Mouse (Mus musculus) kidney, embryonic 15.5 days (tissue): ENCODE data around the gene Epha1. TPM values are rescaled to one million over a fixed set of nuclear protein-coding genes. Genes with fewer than 3 reads are reported as not detected.

Source experiments
- polyA plus RNA-seq: library from polyadenylated mRNA; unstranded; fragments of >200 nt; fragmentation: Nextera tagmentation; extraction: Ambion mirVana; gene quantifications from 2 replicates; pipeline ENCODE4 v1.2.1, GENCODE M21; 2015

Gene Epha1
- polyA plus RNA-seq, 1 experiment from 2014 or later, result 7.5 TPM

Other genes with a start within 250 kb of the Epha1 start
- gene Tas2r139, start 232.3 kb downstream of the Epha1 start, polyA plus RNA-seq, result not detected in 2 replicates
- not detected in 2 replicates for gene Tas2r144, start 157.9 kb downstream of the Epha1 start, polyA plus RNA-seq
- gene Gstk1, start 127.3 kb downstream of the Epha1 start, polyA plus RNA-seq, result 31.0 and 33.4 TPM in 2 replicates
- gene Tmem139, start 111.3 kb downstream of the Epha1 start, polyA plus RNA-seq, result 3.0 and 3.1 TPM in 2 replicates
- 57.0 and 60.0 TPM in 2 replicates for gene Casp2, start 108.3 kb downstream of the Epha1 start, polyA plus RNA-seq
- 0.18 and 0.28 TPM in 2 replicates for gene Clcn1, start 86.6 kb downstream of the Epha1 start, polyA plus RNA-seq
- 0.24 and 0.26 TPM in 2 replicates for gene Fam131b, start 48.6 kb downstream of the Epha1 start, polyA plus RNA-seq
- gene Zyx, start 23.6 kb downstream of the Epha1 start, polyA plus RNA-seq, result 102 and 127 TPM in 2 replicates
- gene Tas2r143, start 27.0 kb upstream of the Epha1 start, polyA plus RNA-seq, result not detected in 2 replicates
- not detected in 2 replicates for gene Tas2r135, start 32.2 kb upstream of the Epha1 start, polyA plus RNA-seq
- not detected in 2 replicates for gene Tas2r126, start 61.3 kb upstream of the Epha1 start, polyA plus RNA-seq
- gene Olfr458, start 91.9 kb upstream of the Epha1 start, polyA plus RNA-seq, result not detected in 2 replicates
- 0.04 TPM in 1 of 2 replicates, not detected in the other for gene Olfr457, start 103.1 kb upstream of the Epha1 start, polyA plus RNA-seq
- gene Olfr456, start 113.9 kb upstream of the Epha1 start, polyA plus RNA-seq, result not detected in 2 replicates
- gene Olfr455, start 174.3 kb upstream of the Epha1 start, polyA plus RNA-seq, result not detected in 2 replicates
- not detected in 2 replicates for gene Tcaf3, start 224.4 kb upstream of the Epha1 start, polyA plus RNA-seq